Comparison of ENCODE assay signal across 27 mouse cellular contexts in the genomic region with DNA sequence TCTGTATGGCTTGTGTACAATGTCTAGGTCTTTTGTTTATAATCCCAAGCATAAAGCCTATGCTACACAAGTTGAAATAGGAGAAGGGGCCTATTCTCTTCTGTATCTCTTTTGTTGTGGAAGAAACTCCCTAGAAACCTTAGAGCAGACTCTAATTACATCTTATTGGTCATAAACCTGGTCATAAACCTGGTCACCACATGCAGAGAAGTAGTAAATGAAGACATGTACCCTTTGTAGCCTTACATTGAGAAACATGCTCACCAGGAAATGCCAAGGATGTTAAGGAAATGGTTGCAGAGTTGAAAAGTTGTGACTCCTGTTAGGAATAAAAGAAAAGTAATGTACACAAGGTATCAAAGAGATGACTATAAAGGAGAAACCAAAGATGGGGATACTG. TPM values are rescaled to one million over a fixed set of nuclear protein-coding genes. Genes with fewer than 3 reads are reported as not detected.
DNase-seq lines count a peak whose midpoint lies in the region; ATAC-seq and TF ChIP-seq lines count a peak whose summit lies in the region.
"Had no signal": no experiment of that assay in that cellular context is flagged by ENCODE, and none has a peak within 500 bp of the region (broad histone marks: within the 10 kb centered on the region; RNA-seq: fewer than 3 reads in every experiment).

No protein-coding gene starts in this region.

- no peaks in the 10 kb centered on the region for H3K4me1 ChIP-seq in intestine, embryonic 15.5 days (replicated peaks)
- H3K4me1 ChIP-seq in intestine, postnatal 0 days (replicated peaks; ENCODE audit: control insufficient read depth, insufficient read depth, low read length) = no peaks in the 10 kb centered on the region
- peaks cover 2% of the 10 kb centered on the region; the same call in 1 of the 2 replicates for H3K4me1 ChIP-seq in thymus, adult 2 months (replicated peaks; ENCODE audit: control insufficient read depth, insufficient read depth, low read length)
- H3K4me1 ChIP-seq in forebrain, embryonic 11.5 days (replicated peaks; ENCODE audit: control insufficient read depth, insufficient read depth, low read length) = no peaks in the 10 kb centered on the region
- H3K4me1 ChIP-seq: embryonic facial prominence, embryonic 13.5 days; embryonic facial prominence, embryonic 15.5 days; forebrain, embryonic 12.5 days had no signal

- H3K9me3 ChIP-seq in intestine, embryonic 15.5 days = no peaks in the 10 kb centered on the region
- no peaks in the 10 kb centered on the region for H3K9me3 ChIP-seq in intestine, postnatal 0 days (ENCODE audit: control insufficient read depth)
- H3K9me3 ChIP-seq in forebrain, embryonic 11.5 days (ENCODE audit: control insufficient read depth, low read length) = no peaks in the 10 kb centered on the region
- H3K9me3 ChIP-seq: embryonic facial prominence, embryonic 13.5 days; embryonic facial prominence, embryonic 15.5 days; forebrain, embryonic 12.5 days; G1E had no signal

- DNase-seq in forelimb bud, embryonic 11.5 days (ENCODE audit: low read depth, low spot score) = peak; percentile 12
- DNase-seq in thymus, adult 2 months = no peak
- DNase-seq in forebrain, embryonic 11.5 days (ENCODE audit: low spot score) = no peak
- DNase-seq: adrenal gland, adult 8-10 months; adrenal gland, postnatal 14 days; adrenal gland, postnatal 36 days; B cell, adult 2 months; cerebellum, adult 11-12 months; cerebellum, adult 2 months; cerebellum, adult 9-10 months; cerebellum, postnatal 10 days; cerebellum, postnatal 25 days; embryo, embryonic 11 days had no signal

- no peak for TF ChIP-seq POLR2A in thymus, adult 2 months (IDR thresholded peaks at IDR 0.05; ENCODE audit: control insufficient read depth, extremely low read depth, insufficient read depth, low read length, poor library complexity)

- no peak for TF ChIP-seq CTCF in intestine, postnatal 0 days (IDR thresholded peaks at IDR 0.05; ENCODE audit: low read depth)
- no peak for TF ChIP-seq CTCF in thymus, adult 2 months (IDR thresholded peaks at IDR 0.05; ENCODE audit: borderline replicate concordance, control insufficient read depth, extremely low read depth, insufficient read depth, low read length, poor library complexity)

- no peak overlapping the region for H3K4me2 ChIP-seq in intestine, embryonic 15.5 days (replicated peaks)
- no peak overlapping the region for H3K4me2 ChIP-seq in intestine, postnatal 0 days (replicated peaks; ENCODE audit: low read depth)
- H3K4me2 ChIP-seq in forebrain, embryonic 11.5 days (ENCODE audit: low read depth, low read length, severe bottlenecking) = no peak overlapping the region
- H3K4me2 ChIP-seq: embryonic facial prominence, embryonic 13.5 days; embryonic facial prominence, embryonic 15.5 days; forebrain, embryonic 12.5 days had no signal

- no peaks in the 10 kb centered on the region for H3K36me3 ChIP-seq in intestine, embryonic 15.5 days
- no peaks in the 10 kb centered on the region for H3K36me3 ChIP-seq in intestine, postnatal 0 days (ENCODE audit: control insufficient read depth, insufficient read depth)
- H3K36me3 ChIP-seq in macrophage (ENCODE audit: inconsistent target) = no peaks in the 10 kb centered on the region
- no peaks in the 10 kb centered on the region for H3K36me3 ChIP-seq in thymus, adult 2 months (ENCODE audit: control insufficient read depth, insufficient read depth, low read length)
- no peaks in the 10 kb centered on the region for H3K36me3 ChIP-seq in forebrain, embryonic 11.5 days (ENCODE audit: control insufficient read depth, insufficient read depth, low read length)
- H3K36me3 ChIP-seq: embryonic facial prominence, embryonic 13.5 days; embryonic facial prominence, embryonic 15.5 days; forebrain, embryonic 12.5 days; G1E had no signal

- peak; percentile 53; the same call in 1 of the 2 replicates for ATAC-seq in intestine, embryonic 15.5 days
- peak; percentile 64; the same call in 1 of the 2 replicates for ATAC-seq in intestine, postnatal 0 days
- no peak for ATAC-seq in erythroblast, adult 5-6 weeks (replicated peaks; ENCODE audit: low FRiP score, poor library complexity, severe bottlenecking)
- ATAC-seq in forebrain, embryonic 11.5 days (replicated peaks; ENCODE audit: low FRiP score) = no peak
- ATAC-seq: activated CD4-positive, CD25-positive, alpha-beta regulatory T cell, adult 4 months; CD4-positive, CD25-positive, alpha-beta regulatory T cell, adult 4 months; forebrain, embryonic 14.5 days; forebrain, embryonic 16.5 days; Patski had no signal

- H3K79me2 ChIP-seq in macrophage (ENCODE audit: inconsistent target) = peaks cover 29% of the 10 kb centered on the region

- H3K9ac ChIP-seq in intestine, embryonic 15.5 days = no peak overlapping the region
- no peak overlapping the region for H3K9ac ChIP-seq in intestine, postnatal 0 days (ENCODE audit: low read depth, low read length)
- no peak overlapping the region for H3K9ac ChIP-seq in forebrain, embryonic 11.5 days (ENCODE audit: low read length)
- H3K9ac ChIP-seq: embryonic facial prominence, embryonic 13.5 days; embryonic facial prominence, embryonic 15.5 days; forebrain, embryonic 12.5 days had no signal

- H3K27me3 ChIP-seq in intestine, embryonic 15.5 days (replicated peaks) = no peaks in the 10 kb centered on the region
- H3K27me3 ChIP-seq in intestine, postnatal 0 days (replicated peaks; ENCODE audit: control insufficient read depth, insufficient read depth, low read length) = peaks cover 23% of the 10 kb centered on the region
- no peaks in the 10 kb centered on the region for H3K27me3 ChIP-seq in thymus, adult 2 months (ENCODE audit: control insufficient read depth, insufficient read depth, low read length)
- H3K27me3 ChIP-seq in forebrain, embryonic 11.5 days (ENCODE audit: control insufficient read depth, insufficient read depth, low read length) = no peaks in the 10 kb centered on the region
- H3K27me3 ChIP-seq: CH12.LX; embryonic facial prominence, embryonic 13.5 days; embryonic facial prominence, embryonic 15.5 days; forebrain, embryonic 12.5 days; Patski had no signal

- H3K4me3 ChIP-seq in intestine, embryonic 15.5 days (replicated peaks) = no peak overlapping the region
- H3K4me3 ChIP-seq in intestine, postnatal 0 days (ENCODE audit: low read depth, low read length) = no peak overlapping the region
- no peak overlapping the region for H3K4me3 ChIP-seq in macrophage (ENCODE audit: inconsistent target)
- no peak overlapping the region for H3K4me3 ChIP-seq in thymus, adult 2 months (ENCODE audit: control insufficient read depth, insufficient read depth, low read length)
- no peak overlapping the region for H3K4me3 ChIP-seq in forebrain, embryonic 11.5 days (ENCODE audit: low read depth, low read length)
- H3K4me3 ChIP-seq: embryonic facial prominence, embryonic 13.5 days; embryonic facial prominence, embryonic 15.5 days; forebrain, embryonic 12.5 days had no signal

- H3K27ac ChIP-seq in intestine, embryonic 15.5 days = no peak overlapping the region
- no peak overlapping the region for H3K27ac ChIP-seq in intestine, postnatal 0 days (ENCODE audit: low read depth, low read length)
- H3K27ac ChIP-seq in macrophage = peak overlapping the region; percentile 46; the same call in 1 of the 2 replicates
- H3K27ac ChIP-seq in thymus, adult 2 months (ENCODE audit: control insufficient read depth, insufficient read depth, low read length) = no peak overlapping the region
- no peak overlapping the region for H3K27ac ChIP-seq in forebrain, embryonic 11.5 days (ENCODE audit: low read depth, low read length)
- H3K27ac ChIP-seq: embryonic facial prominence, embryonic 13.5 days; embryonic facial prominence, embryonic 15.5 days; forebrain, embryonic 12.5 days had no signal

RNA-seq across cellular contexts. Expression of a gene that starts 3.4 kb away (rescaled TPM):
- 4.9 and 5.0 TPM in 2 replicates for polyA plus RNA-seq in intestine, embryonic 15.5 days (2015; fragmentation: Nextera tagmentation; extraction: Ambion mirVana)
- 0.85 and 1.2 TPM in 2 replicates for polyA plus RNA-seq in intestine, postnatal 0 days (2015; fragmentation: Nextera tagmentation; extraction: Ambion mirVana)
- total RNA-seq in macrophage (2018; cell fraction: chromatin; rRNA removed) = 1 to 10 TPM in 22 of 26 experiments, under 1 TPM in 4; 0.13 to 3.2 (median 1.6) TPM
- 10 to 100 TPM in 7 of 26 experiments, 1 to 10 TPM in 19; 3.3 to 16.4 (median 8.1) TPM for total RNA-seq in macrophage (2018; cell fraction: cytosol; rRNA removed)
- 10 to 100 TPM in 16 of 26 experiments, 1 to 10 TPM in 10; 3.2 to 27.2 (median 11.5) TPM for total RNA-seq in macrophage (2018; cell fraction: nucleus; rRNA removed)
- polyA plus RNA-seq in macrophage (2018) = 12.0 to 16.3 TPM (median 12.9 TPM) in 3 replicates
- 71.1 and 79.2 TPM in 2 replicates for total RNA-seq in erythroblast, adult 5-6 weeks (2015; ENCODE audit: low replicate concordance)
- 65.7 and 81.8 TPM in 2 replicates for total RNA-seq in erythroblast, adult 5-6 weeks (2017; ENCODE audit: low replicate concordance)
- polyA plus RNA-seq in thymus, adult 2 months (2012; rRNA removed) = 1.9 and 2.7 TPM in 2 replicates
- 0.11 and 0.21 TPM in 2 replicates for polyA plus RNA-seq in forebrain, embryonic 11.5 days (2014; fragmentation: Nextera tagmentation; extraction: Ambion mirVana)
- total RNA-seq: CH12.LX had no signal
- polyA plus RNA-seq: G1E, Patski had no signal

RNA-seq across cellular contexts. Expression of a gene that starts 16.1 kb away (rescaled TPM):
- polyA plus RNA-seq in intestine, embryonic 15.5 days (2015; fragmentation: Nextera tagmentation; extraction: Ambion mirVana) = 1.1 and 1.3 TPM in 2 replicates
- polyA plus RNA-seq in intestine, postnatal 0 days (2015; fragmentation: Nextera tagmentation; extraction: Ambion mirVana) = 0.74 and 1.1 TPM in 2 replicates
- total RNA-seq in macrophage (2018; cell fraction: chromatin; rRNA removed) = 10 to 100 TPM in 24 of 26 experiments, 1 to 10 TPM in 2; 6.4 to 67.8 (median 36.9) TPM
- 10 to 100 TPM; 11.2 to 47.8 (median 22.9) TPM for total RNA-seq in macrophage (2018; cell fraction: cytosol; rRNA removed)
- total RNA-seq in macrophage (2018; cell fraction: nucleus; rRNA removed) = 100 to 1,000 TPM in 3 of 26 experiments, 10 to 100 TPM in 23; 35.1 to 108 (median 75.8) TPM
- 25.3 to 36.3 TPM (median 25.4 TPM) in 3 replicates for polyA plus RNA-seq in macrophage (2018)
- 0.42 TPM in 1 of 2 replicates, not detected in the other for total RNA-seq in erythroblast, adult 5-6 weeks (2015; ENCODE audit: low replicate concordance)
- 0.26 and 0.42 TPM in 2 replicates for total RNA-seq in erythroblast, adult 5-6 weeks (2017; ENCODE audit: low replicate concordance)
- 0.88 and 3.2 TPM in 2 replicates for polyA plus RNA-seq in thymus, adult 2 months (2012; rRNA removed)
- polyA plus RNA-seq in forebrain, embryonic 11.5 days (2014; fragmentation: Nextera tagmentation; extraction: Ambion mirVana) = 0.12 and 0.55 TPM in 2 replicates
- polyA plus RNA-seq: G1E, Patski had no signal

Comparison
In these comparisons a context has a peak if more than half of its experiments do, and no peak if none do; other contexts are left out.
1. ATAC-seq: peak in intestine, embryonic 15.5 days (single experiment) and intestine, postnatal 0 days (single experiment); none in erythroblast, adult 5-6 weeks (single experiment) and forebrain, embryonic 11.5 days (single experiment).